In the genomic region with DNA sequence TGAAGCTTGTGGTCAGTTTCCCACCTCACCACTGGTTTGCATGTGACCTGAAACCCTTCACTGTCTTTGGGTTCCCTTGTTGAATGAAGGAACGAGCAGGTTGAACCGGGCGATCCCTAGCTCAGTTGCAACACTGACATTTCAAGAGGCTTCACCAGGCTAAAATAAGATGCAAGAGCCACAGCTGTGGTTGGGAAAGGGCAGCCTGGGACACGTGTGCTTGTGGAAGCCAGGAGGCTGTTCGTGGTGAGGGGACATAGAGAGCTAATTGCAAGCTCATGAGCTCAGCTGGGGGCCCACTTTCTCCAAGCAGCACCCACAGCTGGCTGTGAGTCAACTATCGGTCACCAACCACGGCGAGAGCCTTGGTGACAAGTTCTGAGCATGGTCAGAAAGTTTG, we compare ENCODE assay signal across 27 mouse cellular contexts.
DNase-seq lines count a peak whose midpoint lies in the region; ATAC-seq lines count a peak whose summit lies in the region.
"Had no signal": no experiment of that assay in that cellular context is flagged by ENCODE, and none has a peak within 500 bp of the region (broad histone marks: within the 10 kb centered on the region; RNA-seq: fewer than 3 reads in every experiment).

No protein-coding gene starts in this region.

- H3K4me1 ChIP-seq in forebrain, embryonic 10.5 days: 0 out of 2 replicates have a peak, but pooled peaks cover 6% of the 10 kb centered on the region
- no peaks in the 10 kb centered on the region for H3K4me1 ChIP-seq in forebrain, embryonic 11.5 days (replicated peaks; ENCODE audit: control insufficient read depth, insufficient read depth, low read length)
- H3K4me1 ChIP-seq in megakaryocyte, embryonic 14.5 days: peaks cover 27% of the 10 kb centered on the region
- H3K4me1 ChIP-seq: embryonic facial prominence, embryonic 12.5 days; midbrain, embryonic 10.5 days had no signal

- H3K4me3 ChIP-seq in forebrain, embryonic 10.5 days: no peak overlapping the region
- no peak overlapping the region for H3K4me3 ChIP-seq in forebrain, embryonic 11.5 days (ENCODE audit: low read depth, low read length)
- H3K4me3 ChIP-seq in megakaryocyte, embryonic 14.5 days (replicated peaks): peak overlapping the region; percentile 64
- H3K4me3 ChIP-seq: embryonic facial prominence, embryonic 12.5 days; hindbrain, embryonic 10.5 days; left cerebral cortex, adult 2 months; limb, embryonic 15.5 days; midbrain, embryonic 10.5 days had no signal

- H3K4me2 ChIP-seq in forebrain, embryonic 11.5 days (ENCODE audit: low read depth, low read length, severe bottlenecking): no peak overlapping the region
- H3K4me2 ChIP-seq: embryonic facial prominence, embryonic 12.5 days; heart, embryonic 11.5 days; limb, embryonic 15.5 days had no signal

- 87% methylated on average over 8 of the region's 8 CpGs for WGBS in forebrain, embryonic 10.5 days
- 86% methylated on average over 8 of the region's 8 CpGs for whole genome bisulfite sequencing in forebrain, embryonic 11.5 days

- H3K9me3 ChIP-seq in forebrain, embryonic 10.5 days: peaks cover 10% of the 10 kb centered on the region; the same call in 1 of the 2 replicates
- H3K9me3 ChIP-seq in forebrain, embryonic 11.5 days (ENCODE audit: control insufficient read depth, low read length): no peaks in the 10 kb centered on the region
- peaks cover 18% of the 10 kb centered on the region for H3K9me3 ChIP-seq in megakaryocyte, embryonic 14.5 days
- H3K9me3 ChIP-seq: embryonic facial prominence, embryonic 12.5 days; limb, embryonic 15.5 days had no signal

- no peak for ATAC-seq in forebrain, embryonic 11.5 days (replicated peaks; ENCODE audit: low FRiP score)
- ATAC-seq in megakaryocyte, adult 5-6 weeks (ENCODE audit: poor library complexity, severe bottlenecking): no peak
- no peak for ATAC-seq in monocyte, adult 5-6 weeks (replicated peaks; ENCODE audit: insufficient number of reproducible peaks, low FRiP score, low TSS enrichment, poor library complexity, severe bottlenecking)
- ATAC-seq: CD4-positive, CD25-positive, alpha-beta regulatory T cell, adult 4 months; forebrain, embryonic 14.5 days; hindbrain, postnatal 0 days; intestine, embryonic 16.5 days had no signal

- no peak overlapping the region for H3K9ac ChIP-seq in forebrain, embryonic 11.5 days (ENCODE audit: low read length)
- H3K9ac ChIP-seq: embryonic facial prominence, embryonic 12.5 days; limb, embryonic 15.5 days; liver, embryonic 14.5 days had no signal

- no peak for DNase-seq in forebrain, embryonic 10.5 days (ENCODE audit: extremely low spot score, low spot score)
- no peak for DNase-seq in forebrain, embryonic 11.5 days (ENCODE audit: low spot score)
- DNase-seq in lung, postnatal 25 days (ENCODE audit: low spot score): peak; percentile 61
- no peak for DNase-seq in kidney, postnatal 25 days
- no peak for DNase-seq in cerebellum, adult 11-12 months
- DNase-seq: adrenal gland, postnatal 36 days; cerebellum, adult 11 months; gastrocnemius, postnatal 10 days; kidney, adult 9 months; kidney, postnatal 4 days; layer of hippocampus, adult 9-11 months; left cerebral cortex, postnatal 4 days had no signal

- H3K27ac ChIP-seq in forebrain, embryonic 10.5 days: 0 out of 2 replicates have a peak overlapping the region, but pooled peaks have one; percentile 27
- H3K27ac ChIP-seq in forebrain, embryonic 11.5 days (ENCODE audit: low read depth, low read length): no peak overlapping the region
- H3K27ac ChIP-seq: embryonic facial prominence, embryonic 12.5 days; hindbrain, embryonic 10.5 days; hindbrain, postnatal 0 days; left cerebral cortex, adult 2 months; limb, embryonic 15.5 days; liver, embryonic 14.5 days; midbrain, embryonic 10.5 days; stomach, postnatal 0 days had no signal

- H3K36me3 ChIP-seq in forebrain, embryonic 10.5 days (replicated peaks): no peaks in the 10 kb centered on the region
- H3K36me3 ChIP-seq in forebrain, embryonic 11.5 days (ENCODE audit: control insufficient read depth, insufficient read depth, low read length): no peaks in the 10 kb centered on the region
- H3K36me3 ChIP-seq in megakaryocyte, embryonic 14.5 days (replicated peaks; ENCODE audit: low read length): peaks cover 6% of the 10 kb centered on the region
- H3K36me3 ChIP-seq: embryonic facial prominence, embryonic 12.5 days; hindbrain, embryonic 10.5 days; limb, embryonic 15.5 days; midbrain, embryonic 10.5 days had no signal

- H3K27me3 ChIP-seq in forebrain, embryonic 10.5 days (ENCODE audit: poor library complexity, severe bottlenecking): peaks cover 3% of the 10 kb centered on the region
- no peaks in the 10 kb centered on the region for H3K27me3 ChIP-seq in forebrain, embryonic 11.5 days (ENCODE audit: control insufficient read depth, insufficient read depth, low read length)
- H3K27me3 ChIP-seq in megakaryocyte, embryonic 14.5 days (replicated peaks): peaks cover 16% of the 10 kb centered on the region
- H3K27me3 ChIP-seq: embryonic facial prominence, embryonic 12.5 days; limb, embryonic 15.5 days had no signal
